Mouse (Mus musculus): ENCODE results near the gene Asic5.

Asic5 gene

DNA sequence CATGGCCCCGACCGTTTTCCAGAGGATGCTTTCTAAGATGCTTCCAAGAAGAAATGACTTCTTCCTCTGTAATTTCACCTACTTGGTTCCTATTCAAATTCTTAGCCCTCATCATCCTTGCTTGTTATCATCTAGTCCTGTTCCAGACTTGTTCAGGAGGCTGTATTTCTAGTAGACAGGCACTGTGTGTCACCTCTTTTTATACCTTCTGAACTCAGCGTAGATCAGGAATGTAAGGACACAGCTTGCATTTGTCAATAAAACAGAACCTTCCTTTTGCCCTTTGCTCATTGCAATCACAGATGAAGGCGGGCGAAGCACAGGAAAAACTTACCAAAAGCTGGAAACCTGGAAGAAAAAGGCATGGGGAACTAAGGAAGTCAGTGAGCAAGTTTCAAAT is at the start of gene Asic5:
Gene Asic5, plus strand, starts transcription at position 301 of the 400 bp plus-strand sequence.
- DNase-seq (ENCODE audit: low read depth): no peak

DNA sequence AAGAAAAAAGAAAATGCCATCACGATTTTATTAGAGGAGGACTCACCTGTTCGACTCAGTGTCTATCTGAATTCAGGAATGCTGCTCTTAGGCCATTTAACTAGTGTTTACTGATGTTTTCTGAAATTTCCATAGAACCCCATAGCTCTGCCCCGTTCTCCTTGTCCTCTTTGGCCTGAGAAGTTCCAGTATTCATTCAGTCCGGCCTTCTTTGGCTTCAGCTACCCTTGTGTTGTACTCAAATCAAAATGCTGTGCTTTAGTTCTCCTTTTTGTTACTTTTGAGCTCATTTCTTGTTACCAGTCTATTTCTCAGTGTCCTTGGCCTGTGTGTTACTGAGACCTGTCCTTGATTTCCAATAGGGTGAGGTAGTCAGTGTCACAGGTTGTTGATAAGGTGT is 48.7 kb upstream of the Asic5 start:
- DNase-seq (ENCODE audit: low read depth): no peak

DNA sequence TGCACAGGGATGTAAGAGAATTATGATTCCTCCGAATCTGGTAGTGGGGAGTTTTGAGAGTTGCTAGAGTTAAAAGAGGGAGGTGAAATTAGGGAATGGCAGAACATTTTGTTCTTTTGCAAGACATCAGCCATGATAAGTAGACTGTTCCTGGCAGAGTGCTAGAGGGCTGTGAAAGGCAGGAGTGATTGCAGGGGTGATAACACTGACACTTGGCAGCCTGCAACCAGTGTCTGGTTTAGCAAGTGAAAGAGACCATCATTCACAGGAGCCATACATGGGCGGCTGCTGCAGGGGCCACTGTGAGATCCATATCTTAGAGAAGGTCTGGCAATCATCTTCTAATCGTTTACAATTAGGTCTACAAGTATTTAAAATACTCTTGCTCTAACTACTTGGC is 43.2 kb upstream of the Asic5 start:
- no peak for DNase-seq (ENCODE audit: low read depth)

DNA sequence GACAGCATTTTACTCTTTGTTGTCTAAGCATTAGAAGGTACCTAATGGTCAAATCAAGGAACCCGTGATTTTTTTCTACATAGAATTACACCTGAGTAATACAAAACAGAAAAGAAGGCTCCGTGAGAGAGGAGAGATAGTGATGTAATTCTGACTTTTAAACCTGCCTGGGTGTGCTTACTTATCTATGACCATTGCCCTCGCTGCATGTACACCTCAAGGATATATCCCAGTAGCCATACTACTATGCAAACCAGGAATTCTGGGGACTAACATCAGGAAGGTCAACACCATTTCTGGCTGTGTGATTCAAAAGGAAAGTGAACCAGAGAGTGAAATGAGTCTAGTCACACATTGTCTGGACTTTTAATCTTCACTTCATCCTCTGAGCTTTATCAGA is 39.7 kb upstream of the Asic5 start:
- no peak for DNase-seq (ENCODE audit: low read depth)

DNA sequence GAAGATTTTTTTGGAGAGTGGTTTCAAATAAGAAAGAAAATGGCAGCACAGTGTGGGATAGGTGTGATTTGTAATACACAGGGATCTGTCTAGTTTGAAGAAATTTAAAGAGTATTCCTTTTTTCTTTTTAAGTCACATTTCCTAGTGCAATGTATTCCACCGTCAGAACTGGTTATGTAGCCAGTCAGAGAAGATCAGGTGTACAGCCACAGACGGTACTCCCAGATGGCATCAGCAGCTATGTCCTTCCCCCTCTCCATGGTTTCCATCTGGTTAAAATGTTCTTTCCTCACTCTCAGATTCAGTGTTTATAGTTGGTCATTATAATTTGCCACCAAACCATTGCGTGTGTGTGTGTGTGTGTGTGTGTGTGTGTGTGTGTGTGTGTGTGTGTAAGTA is 39.0 kb upstream of the Asic5 start:
- DNase-seq (ENCODE audit: low read depth): no peak

DNA sequence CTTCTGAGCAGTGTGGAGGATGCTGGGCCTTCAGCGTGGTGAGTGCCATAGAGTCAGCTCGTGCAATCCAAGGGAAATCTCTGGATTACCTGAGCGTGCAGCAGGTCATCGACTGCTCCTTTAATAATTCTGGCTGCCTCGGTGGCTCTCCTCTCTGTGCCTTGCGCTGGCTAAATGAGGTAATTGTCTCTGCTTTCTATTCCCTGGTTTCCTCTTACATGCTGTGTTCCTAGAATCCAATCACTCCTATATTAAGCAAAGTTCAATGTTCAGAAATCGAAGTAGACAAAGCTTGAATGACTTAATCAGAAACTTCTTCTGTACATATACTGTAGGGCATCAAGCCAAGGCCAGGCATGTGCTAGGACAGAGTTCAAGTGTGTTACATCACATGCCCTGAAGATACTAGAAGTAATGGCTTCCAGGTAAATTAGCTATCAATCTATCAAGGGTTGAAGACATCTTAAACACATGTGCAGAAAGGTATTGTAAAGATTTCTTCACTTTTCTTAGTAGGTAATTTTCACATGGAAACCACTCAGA is 37.2 kb upstream of the Asic5 start:
- no peak for DNase-seq (ENCODE audit: low read depth)

DNA sequence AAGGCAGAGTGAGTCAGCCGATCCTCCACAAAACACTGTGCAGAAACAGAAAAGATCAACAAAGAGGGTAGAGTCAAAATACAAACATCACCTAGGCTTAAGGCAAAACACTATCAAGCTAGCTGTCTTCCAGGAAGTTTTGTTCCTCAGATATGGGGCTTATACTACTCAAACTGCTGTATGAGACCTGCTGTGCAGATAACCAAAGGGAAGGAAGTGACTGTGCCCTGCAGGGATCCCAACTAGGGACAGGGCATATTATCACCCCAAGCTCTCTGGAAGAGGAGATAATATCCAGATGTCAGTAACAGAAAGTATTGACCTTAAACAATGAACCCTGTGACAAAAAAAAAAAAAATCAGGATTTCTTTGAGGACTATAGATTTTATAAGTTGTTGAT is 33.0 kb upstream of the Asic5 start:
- no peak for DNase-seq (ENCODE audit: low read depth)

DNA sequence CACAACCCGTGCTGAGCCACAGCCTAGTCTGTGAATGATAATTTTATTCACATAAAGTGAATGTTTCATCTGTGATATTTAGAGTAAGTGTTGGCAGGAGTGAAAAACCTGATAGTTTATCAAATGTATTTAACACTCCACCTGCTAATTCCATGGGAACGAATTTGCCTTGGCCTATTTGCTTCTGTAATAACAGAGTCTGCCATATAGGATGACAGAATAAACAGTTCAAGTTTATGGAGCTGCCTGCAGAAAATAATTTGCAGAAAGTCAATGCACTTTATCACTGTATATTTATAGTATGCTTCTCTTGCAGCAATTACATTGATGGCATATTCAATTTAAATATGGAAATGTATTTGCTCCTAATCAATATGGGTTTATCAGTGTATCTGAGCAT is 30.3 kb upstream of the Asic5 start:
- DNase-seq (ENCODE audit: low read depth): no peak

DNA sequence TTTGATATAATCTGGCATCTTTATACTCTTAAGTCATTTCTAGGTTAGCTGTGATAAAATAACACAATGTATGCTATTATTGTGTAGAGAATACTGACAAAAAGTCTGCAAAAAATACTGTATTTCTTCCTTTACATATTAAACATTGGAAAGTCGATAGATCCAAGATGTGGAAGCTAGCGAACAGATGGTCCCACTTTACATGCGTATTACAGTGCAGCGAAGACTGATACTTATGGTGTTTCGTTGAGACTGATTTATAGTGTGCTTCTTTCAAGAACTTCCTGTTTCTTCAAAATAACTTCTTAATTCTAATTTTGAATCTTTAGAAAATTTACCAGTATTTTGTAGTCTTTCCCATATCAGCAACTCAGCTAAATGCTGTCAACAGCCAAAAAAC is 24.6 kb upstream of the Asic5 start:
- DNase-seq (ENCODE audit: low read depth): no peak

DNA sequence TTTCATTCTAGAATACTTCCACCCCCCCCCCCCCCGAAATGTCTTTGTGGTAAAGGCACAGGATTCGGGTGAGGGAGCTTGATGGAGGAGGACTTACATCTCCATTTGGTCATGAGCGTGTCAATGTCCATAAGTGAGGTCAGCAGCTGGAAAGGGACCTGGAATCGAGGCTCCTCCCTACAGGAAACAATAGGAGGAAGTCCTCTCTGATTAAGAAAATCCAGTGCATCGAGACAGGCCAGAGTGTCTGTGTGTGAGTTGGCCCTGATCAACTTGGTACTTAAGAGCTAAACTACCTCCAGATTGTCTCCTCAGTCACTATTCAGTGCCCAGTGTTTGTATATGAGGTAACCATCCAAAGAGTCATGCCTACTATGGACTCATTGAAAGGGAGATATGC is 20.8 kb upstream of the Asic5 start:
- no peak for DNase-seq (ENCODE audit: low read depth)

DNA sequence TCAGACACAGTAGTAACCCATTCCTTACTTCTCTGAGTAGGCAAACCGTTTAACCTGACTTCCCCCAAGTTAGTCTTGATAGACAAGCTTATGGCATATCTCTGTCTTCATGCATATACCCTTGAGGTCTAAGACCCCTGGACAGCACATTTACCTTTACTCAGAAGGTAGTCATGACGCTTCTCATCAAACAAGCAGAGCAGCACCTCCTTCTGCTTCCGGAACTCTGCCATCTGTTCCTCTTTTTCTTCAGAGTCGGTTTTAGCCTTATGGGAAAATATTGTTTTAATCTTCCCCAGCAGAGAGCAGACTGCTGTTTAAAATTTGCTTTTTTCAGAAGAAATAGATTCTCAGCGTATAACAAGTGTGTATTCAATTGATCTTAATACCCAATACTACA is 18.3 kb upstream of the Asic5 start:
- no peak for DNase-seq (ENCODE audit: low read depth)

DNA sequence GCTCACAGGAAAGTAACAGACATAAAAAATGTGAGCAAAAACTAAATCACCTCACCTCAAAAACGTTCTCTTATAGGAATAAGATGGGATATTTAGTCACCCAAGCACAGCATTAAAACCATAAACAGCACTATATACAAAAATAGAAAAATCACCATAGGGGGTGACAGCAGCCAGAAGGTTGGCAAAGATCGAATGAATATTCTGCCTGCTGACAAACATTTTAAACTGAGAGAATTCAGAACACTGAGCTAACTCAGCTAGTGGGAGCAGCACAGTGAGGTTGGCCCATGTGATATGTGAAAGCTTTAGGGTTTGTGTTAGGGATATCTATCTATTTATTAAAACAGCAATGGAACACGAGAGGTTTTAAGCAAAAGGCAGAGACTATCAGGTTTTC is 17.5 kb upstream of the Asic5 start:
- DNase-seq (ENCODE audit: low read depth): no peak

DNA sequence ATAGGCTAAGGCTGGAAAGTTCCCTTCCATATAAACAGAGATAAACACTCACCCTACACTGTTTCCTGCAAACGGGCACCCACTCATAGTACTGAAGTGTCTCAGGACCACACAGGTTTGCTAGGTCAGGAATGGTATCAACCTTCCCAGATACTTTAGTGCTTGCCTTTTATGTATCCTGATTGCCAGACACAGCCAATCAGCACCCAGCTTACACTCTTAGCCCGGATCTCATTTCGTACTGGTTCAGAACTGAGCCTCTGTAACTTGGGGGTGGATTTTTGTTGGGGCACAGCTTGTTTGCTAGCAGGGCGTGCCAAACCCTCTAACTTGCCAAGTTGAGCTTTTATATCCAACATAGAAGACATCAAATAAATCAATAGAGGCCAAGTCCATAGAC is 6.5 kb upstream of the Asic5 start:
- DNase-seq (ENCODE audit: low read depth): no peak

DNA sequence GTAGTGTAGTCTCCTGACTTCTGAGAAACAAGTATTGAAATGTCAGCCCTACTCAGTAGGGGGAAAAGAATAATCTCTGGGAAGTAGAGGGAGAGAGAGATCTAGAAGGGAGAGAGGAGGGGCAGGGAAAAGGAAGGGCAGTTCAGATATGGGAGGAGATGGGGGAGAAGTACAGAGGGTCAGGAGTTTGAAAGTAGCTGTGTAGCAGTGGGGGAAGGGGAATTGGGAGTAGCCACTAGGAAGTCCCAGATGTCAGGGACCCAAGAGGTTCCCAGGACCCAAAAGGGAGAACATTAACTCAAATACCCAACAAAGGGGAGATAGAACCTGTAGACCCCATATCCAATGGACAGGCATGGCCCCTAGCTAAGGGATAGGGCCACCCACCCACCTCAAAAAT is 6.0 kb upstream of the Asic5 start, which contains the start of gene Tdo2:
Gene Tdo2, minus strand, starts transcription at position 101 of the 400 bp plus-strand sequence.
- no peak for DNase-seq (ENCODE audit: low read depth)

DNA sequence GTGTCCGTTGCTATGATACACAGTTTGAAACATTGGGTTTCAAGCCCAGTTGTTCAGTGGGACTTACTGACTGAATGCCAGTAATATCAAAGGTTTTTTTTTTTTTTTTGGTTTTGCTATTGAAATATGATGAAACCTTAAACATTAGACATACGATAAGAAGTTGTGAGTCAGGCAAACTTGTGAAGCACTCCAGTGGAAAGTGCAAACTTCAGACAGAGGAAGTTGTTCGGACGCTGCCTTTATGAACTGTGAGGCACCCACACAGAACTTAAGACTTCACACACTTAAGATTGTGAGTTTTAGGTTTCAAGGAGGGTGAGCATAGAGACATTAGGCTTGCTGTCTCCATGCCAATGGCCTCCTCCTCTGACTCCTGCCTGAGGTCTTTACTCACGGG is 514 bp upstream of the Asic5 start:
- no peak for DNase-seq (ENCODE audit: low read depth)

DNA sequence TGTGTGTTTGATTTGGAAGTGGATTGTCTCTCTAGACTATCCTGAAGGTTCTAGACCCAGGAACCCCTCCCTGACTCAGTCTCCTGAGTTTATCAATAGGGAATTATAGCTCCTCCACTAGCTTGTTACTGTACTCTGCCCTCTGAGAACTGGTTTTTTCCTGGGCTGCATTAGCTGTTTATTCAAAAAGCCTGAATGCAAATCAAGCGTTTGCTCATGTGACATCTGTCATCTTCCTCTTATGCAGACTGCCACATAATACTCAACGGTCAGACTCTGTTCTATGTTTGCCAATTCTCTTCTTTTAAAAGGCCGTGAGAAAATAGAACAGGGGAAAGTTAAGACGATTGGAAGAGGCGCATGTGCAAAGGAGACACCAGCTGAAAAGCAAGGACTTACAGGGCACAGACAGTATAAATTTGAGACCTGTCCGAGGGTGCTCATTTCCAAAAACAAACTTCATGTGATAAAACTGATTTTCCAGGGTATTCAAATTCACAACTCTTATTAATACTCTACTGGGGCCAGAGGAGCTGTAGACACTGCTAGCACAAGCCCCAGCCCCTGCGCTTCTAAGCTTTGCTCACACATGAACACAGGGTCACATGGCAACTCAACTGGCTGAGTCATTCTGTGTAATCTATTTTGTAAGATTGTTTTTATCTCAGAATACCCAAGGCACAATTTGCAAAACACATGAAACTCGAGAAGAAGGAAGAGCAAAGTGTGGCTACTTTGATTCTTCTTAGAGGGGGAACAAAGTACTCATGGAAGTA is 1.2 kb downstream of the Asic5 start:
- DNase-seq (ENCODE audit: low read depth): no peak

DNA sequence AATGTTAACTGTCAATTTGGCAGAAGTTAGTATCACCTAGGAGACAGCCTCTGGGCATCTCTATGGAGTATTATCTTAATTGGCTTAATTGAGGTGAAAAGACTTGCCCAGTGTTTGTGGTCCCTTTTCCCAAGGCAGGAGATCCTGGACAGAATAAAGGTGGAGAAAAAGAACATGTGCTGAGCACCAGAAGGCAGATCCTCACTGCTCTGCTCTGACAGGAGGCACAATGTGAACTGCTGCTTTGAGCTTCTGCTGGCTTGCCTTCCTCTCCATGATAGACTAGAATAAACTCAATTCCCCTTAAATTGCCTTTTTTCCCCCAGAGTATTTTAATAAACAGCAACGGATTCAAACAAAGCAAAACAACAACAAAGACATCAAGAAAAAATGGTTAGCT is 3.0 kb downstream of the Asic5 start:
- no peak for DNase-seq (ENCODE audit: low read depth)

DNA sequence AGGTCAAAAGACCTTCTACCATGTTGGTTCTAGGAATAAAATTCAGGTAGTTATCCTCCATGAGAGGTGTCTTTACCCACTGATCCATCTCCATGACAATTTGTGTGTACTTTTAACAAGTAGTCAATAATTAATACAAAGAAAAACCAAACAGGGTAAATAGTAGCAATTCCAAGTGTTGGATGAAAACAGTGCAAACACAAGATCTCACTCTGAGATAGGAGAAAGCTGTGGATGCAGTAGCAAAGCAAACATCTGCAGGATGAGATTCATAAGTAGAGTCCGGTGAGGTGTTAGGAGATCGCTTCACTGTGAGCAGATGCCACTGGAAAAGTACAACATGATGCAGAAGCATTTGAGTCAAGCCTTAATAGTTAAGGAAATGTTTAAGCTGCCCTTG is 4.0 kb downstream of the Asic5 start:
- no peak for DNase-seq (ENCODE audit: low read depth)

DNA sequence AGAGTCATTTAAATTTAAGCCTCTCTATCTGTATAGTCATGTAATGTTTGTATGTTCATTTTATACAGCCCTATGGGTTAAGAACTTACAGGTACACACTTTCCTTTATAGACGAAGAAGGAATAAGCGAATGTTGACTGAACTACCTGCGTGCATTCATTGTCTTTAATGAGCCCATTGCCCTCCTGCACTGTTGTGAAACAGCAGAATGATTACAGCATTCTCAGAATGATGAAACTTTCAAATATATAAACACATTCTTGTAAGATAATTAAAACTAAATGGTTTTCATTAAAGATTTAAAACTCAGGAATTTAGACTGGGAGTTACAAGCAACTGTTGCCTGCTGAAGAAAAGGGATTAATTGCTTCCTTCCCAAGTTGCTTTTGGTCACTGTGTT is 5.5 kb downstream of the Asic5 start:
- no peak for DNase-seq (ENCODE audit: low read depth)

DNA sequence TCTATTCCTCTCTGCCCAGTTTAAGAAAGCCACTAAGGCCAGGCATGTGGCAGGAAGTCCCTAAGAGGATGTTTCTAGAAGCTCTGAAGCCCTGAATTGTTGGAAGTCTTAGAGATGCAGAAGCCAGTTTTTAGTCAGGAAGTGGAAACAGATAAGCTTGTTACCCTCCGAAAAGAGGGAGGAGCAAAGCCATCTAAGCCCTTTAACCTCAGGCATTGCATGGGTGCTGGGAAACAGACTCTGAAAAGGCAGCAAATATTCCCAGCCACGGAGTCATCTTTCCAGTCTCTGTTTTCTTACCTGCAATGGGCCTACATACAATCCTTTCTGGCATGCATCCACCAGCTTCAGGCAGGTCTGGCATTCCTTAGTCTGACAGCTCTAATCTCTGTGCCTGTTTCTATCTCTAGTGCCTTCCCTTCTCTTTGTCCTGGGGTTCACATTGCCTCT is 7.6 kb downstream of the Asic5 start:
- no peak for DNase-seq (ENCODE audit: low read depth)

DNA sequence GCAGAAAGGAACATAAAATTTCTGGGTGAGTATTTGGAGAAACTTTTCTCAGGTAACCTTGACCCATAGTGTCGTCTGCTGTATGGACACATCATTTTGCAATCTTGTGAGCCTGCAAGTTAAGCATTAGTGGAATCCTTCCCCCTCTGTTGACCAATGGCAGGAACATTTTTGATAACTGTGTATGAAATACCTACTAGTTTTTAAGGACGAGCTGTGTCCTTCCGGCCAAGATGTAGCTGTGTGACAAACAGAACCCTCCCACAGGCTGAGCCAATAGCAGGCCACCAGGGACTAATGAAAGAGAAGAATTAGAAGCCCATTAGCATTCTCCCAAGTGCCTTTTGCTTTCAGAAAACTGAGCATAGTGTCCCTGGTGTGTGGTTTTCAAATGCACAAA is 8.4 kb downstream of the Asic5 start:
- DNase-seq (ENCODE audit: low read depth): no peak

DNA sequence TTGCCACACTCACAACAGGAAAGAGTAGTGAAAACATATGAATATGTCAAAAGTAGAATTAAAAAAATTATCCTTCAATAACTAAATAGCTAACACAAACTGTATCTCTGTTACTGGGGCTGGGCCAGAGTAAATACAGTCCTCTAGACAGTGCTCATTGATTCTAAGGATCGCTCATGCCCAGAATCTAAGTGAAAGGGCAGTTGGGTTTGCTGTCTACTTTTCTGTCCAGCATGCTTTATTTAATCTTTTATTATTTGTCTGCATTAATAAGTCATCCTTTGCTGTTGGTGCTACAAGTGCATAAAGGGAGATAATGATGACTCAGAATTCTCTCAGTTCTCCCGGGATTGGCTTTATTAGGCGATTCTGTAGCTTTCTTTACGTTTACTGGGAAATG is 13.3 kb downstream of the Asic5 start:
- no peak for DNase-seq (ENCODE audit: low read depth)

DNA sequence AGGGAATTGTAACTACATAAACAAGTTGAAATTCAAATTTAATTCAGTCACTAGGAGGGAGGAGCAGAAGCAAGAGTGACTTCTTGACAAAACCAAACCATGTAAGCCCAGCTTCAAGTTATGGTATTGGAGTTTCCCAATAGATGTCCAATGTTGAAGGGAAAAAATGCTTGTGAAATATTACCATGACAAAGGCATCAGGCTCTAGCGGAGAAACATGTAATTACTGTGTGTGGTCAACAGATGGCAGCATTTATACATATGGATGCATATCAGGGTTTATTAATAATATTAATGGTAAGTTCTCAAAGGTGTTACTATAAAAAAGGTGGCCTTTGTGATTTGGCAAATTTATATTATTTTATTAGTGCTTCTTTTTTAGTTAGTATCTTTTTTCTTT is 13.9 kb downstream of the Asic5 start:
- peak; percentile 2 for DNase-seq (ENCODE audit: low read depth)

DNA sequence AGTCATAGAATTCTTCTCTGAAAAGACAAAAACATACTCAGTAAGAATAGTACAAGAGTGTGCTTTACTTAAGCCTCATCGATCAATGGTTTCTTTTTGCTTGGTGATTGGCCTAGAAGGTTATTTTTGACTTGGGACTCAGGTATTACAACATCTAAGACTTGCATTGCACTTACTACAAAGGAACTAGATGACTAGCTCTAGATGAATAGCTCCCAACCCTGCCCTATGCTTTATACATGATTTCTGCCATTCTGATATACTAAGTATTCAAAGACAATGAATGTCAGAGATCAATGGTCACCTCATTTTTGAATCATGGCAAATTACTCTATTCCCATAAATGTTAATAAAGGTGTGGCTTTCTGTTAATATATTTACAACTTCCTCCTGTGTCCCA is 24.9 kb downstream of the Asic5 start:
- DNase-seq (ENCODE audit: low read depth): no peak

Measured in c-Kit-positive CD71-positive TER-119-negative erythroid progenitor cells, embryonic 14.5 days (primary cell).